Mouse (Mus musculus) G1E (cell line): ENCODE data around the gene Etv4. TPM values are rescaled to one million over a fixed set of nuclear protein-coding genes. Genes with fewer than 3 reads are reported as not detected.

Experiments
- ATAC-seq: 2 replicates; pipeline ENCODE4 v1.8.0; 2016; ENCODE audit warnings: mild to moderate bottlenecking; ENCODE audit not compliant: insufficient number of reproducible peaks, poor library complexity, low FRiP score, severe bottlenecking; ENCODE audit errors: extremely low read depth
- DNase-seq: peaks from one replicate; pipeline ENCODE4 v3.0.0; 2012; ENCODE audit warnings: low spot score
- H3K27me3 ChIP-seq: 2 replicates; pipeline ENCODE4 v1.6.1; 2012; ENCODE audit warnings: mild to moderate bottlenecking, low read length, inconsistent platforms; ENCODE audit not compliant: insufficient read depth
- H3K36me3 ChIP-seq: replicated peaks from 2 replicates; pipeline ENCODE3; 2012; ENCODE audit warnings: mild to moderate bottlenecking, inconsistent platforms
- H3K4me1 ChIP-seq: 2 replicates; pipeline ENCODE4 v1.6.1; 2012; ENCODE audit warnings: low read depth, low read length, inconsistent platforms, mixed read lengths; ENCODE audit not compliant: insufficient read depth
- H3K4me3 ChIP-seq: 2 replicates; pipeline ENCODE4 v1.5.1; 2012; ENCODE audit warnings: low read depth, mild to moderate bottlenecking, inconsistent platforms, low read length, moderate library complexity, mixed read lengths
- H3K9me3 ChIP-seq: replicated peaks from 2 replicates; pipeline ENCODE4 v1.6.1; 2012; ENCODE audit warnings: inconsistent platforms
- CTCF ChIP-seq: IDR thresholded peaks from 2 replicates; pipeline ENCODE4 v1.5.1; 2012; ENCODE audit warnings: low read depth, low read length, inconsistent platforms, mixed read lengths
- GATA1 ChIP-seq: IDR thresholded peaks from 2 replicates; pipeline ENCODE4 v1.6.1; 2012; ENCODE audit warnings: borderline replicate concordance, low read length, inconsistent platforms, mixed read lengths
- GATA2 ChIP-seq: IDR thresholded peaks from 2 replicates; pipeline ENCODE4 v1.6.1; 2012; ENCODE audit warnings: low read depth, low read length, inconsistent platforms, borderline replicate concordance
- POLR2AphosphoS5 ChIP-seq: IDR thresholded peaks from 2 replicates; pipeline ENCODE4 v1.6.1; 2012; ENCODE audit warnings: low read depth, low read length, inconsistent platforms; ENCODE audit not compliant: insufficient replicate concordance
- TAL1 ChIP-seq: conservative IDR thresholded peaks from 2 replicates; pipeline ENCODE4 v1.6.1; 2012; ENCODE audit warnings: low read depth, low read length, inconsistent platforms, mixed read lengths
- polyA plus RNA-seq: library from polyadenylated mRNA; stranded (reverse); fragments of >175 nt; gene quantifications from 2 replicates; pipeline ENCODE4 v1.2.3, GENCODE M21; 2012
- total RNA-seq, 2 experiments: library from RNA; stranded (forward) in 1 of 2; stranded (reverse) in 1 of 2; fragments of 200-1000 nt in 1 of 2; fragments of >200 nt in 1 of 2; fragmentation: Nextera tagmentation in 1 of 2; gene quantifications; 2 replicates each; pipeline ENCODE4 v1.2.3; 2014 to 2017

Etv4 gene
- total and polyA plus RNA-seq, 3 experiments, result 1.6 to 1.9 TPM; not detected in 1

- DNase-seq (no peak), ATAC-seq (no peak)
- Histone ChIP-seq H3K27me3 (peaks cover 14% of the 10 kb centered on the region), H3K36me3 (no peaks in the 10 kb centered on the region), H3K4me1 (no peaks in the 10 kb centered on the region), H3K9me3 (no peaks in the 10 kb centered on the region), H3K4me3 (no peak overlapping the region)
- TF ChIP-seq POLR2AphosphoS5 (no peak), TAL1 (no peak), GATA2 (no peak), GATA1 (no peak), CTCF (no peak)
These were observed 22.1 kb upstream of the Etv4 start for GRCm38 (mm10) chr11:101807266-101807665.

GRCm38 (mm10) chr11:101806741-101807140 lies 21.6 kb upstream of the Etv4 start:
- DNase-seq (no peak), ATAC-seq (no peak)
- Histone ChIP-seq H3K9me3 (no peaks in the 10 kb centered on the region), H3K4me1 (no peaks in the 10 kb centered on the region), H3K4me3 (no peak overlapping the region), H3K27me3 (peaks cover 14% of the 10 kb centered on the region), H3K36me3 (no peaks in the 10 kb centered on the region)
- no peak for TF ChIP-seq CTCF
- TF ChIP-seq TAL1, result no peak
- no peak for TF ChIP-seq GATA1
- TF ChIP-seq GATA2, result no peak
- TF ChIP-seq POLR2AphosphoS5, result no peak

GRCm38 (mm10) chr11:101805113-101805704 lies 20.0 kb upstream of the Etv4 start:
- Histone ChIP-seq H3K27me3 (peaks cover 11% of the 10 kb centered on the region), H3K9me3 (no peaks in the 10 kb centered on the region), H3K4me1 (no peaks in the 10 kb centered on the region), H3K36me3 (no peaks in the 10 kb centered on the region), H3K4me3 (no peak overlapping the region)
- TF ChIP-seq CTCF (no peak), TAL1 (no peak), POLR2AphosphoS5 (no peak), GATA1 (no peak), GATA2 (no peak)
- no peak for ATAC-seq
- no peak for DNase-seq

- no peak for DNase-seq
These were observed 16.2 kb upstream of the Etv4 start for GRCm38 (mm10) chr11:101801386-101801785.

GRCm38 (mm10) chr11:101798083-101798482 lies 12.9 kb upstream of the Etv4 start:
- H3K27me3 ChIP-seq, result 0 out of 2 replicates have a peak, but pooled peaks cover 2% of the 10 kb centered on the region
- no peak for ATAC-seq
- no peaks in the 10 kb centered on the region for H3K36me3 ChIP-seq
- no peak overlapping the region for H3K4me3 ChIP-seq
- no peaks in the 10 kb centered on the region for H3K9me3 ChIP-seq
- no peak for DNase-seq
- TF ChIP-seq POLR2AphosphoS5, result no peak
- TF ChIP-seq CTCF, result no peak
- TF ChIP-seq TAL1, result no peak
- TF ChIP-seq GATA1, result no peak
- TF ChIP-seq GATA2, result no peak
- no peaks in the 10 kb centered on the region for H3K4me1 ChIP-seq

More at GRCm38 (mm10) chr11:101801386-101801785, 16.2 kb upstream of the Etv4 start:
- Histone ChIP-seq H3K4me1 (no peaks in the 10 kb centered on the region), H3K4me3 (no peak overlapping the region), H3K9me3 (no peaks in the 10 kb centered on the region), H3K27me3 (0 out of 2 replicates have a peak, but pooled peaks cover 2% of the 10 kb centered on the region), H3K36me3 (no peaks in the 10 kb centered on the region)
- no peak for ATAC-seq
- TF ChIP-seq TAL1 (no peak), CTCF (no peak), GATA1 (no peak), POLR2AphosphoS5 (no peak), GATA2 (no peak)

- TF ChIP-seq GATA2 (no peak), CTCF (no peak), POLR2AphosphoS5 (no peak), GATA1 (no peak), TAL1 (no peak)
- Histone ChIP-seq H3K4me1 (no peaks in the 10 kb centered on the region), H3K9me3 (no peaks in the 10 kb centered on the region), H3K36me3 (no peaks in the 10 kb centered on the region), H3K4me3 (no peak overlapping the region), H3K27me3 (0 out of 2 replicates have a peak, but pooled peaks cover 2% of the 10 kb centered on the region)
- ATAC-seq (no peak), DNase-seq (no peak)
These were observed 12.2 kb upstream of the Etv4 start for GRCm38 (mm10) chr11:101797355-101797754.

GRCm38 (mm10) chr11:101790811-101791526 lies 5.8 kb upstream of the Etv4 start:
- no peak overlapping the region for H3K4me3 ChIP-seq
- no peaks in the 10 kb centered on the region for H3K9me3 ChIP-seq
- TF ChIP-seq POLR2AphosphoS5, result no peak
- no peak for TF ChIP-seq TAL1
- no peak for TF ChIP-seq CTCF
- TF ChIP-seq GATA2, result no peak
- no peak for TF ChIP-seq GATA1
- no peaks in the 10 kb centered on the region for H3K36me3 ChIP-seq
- peaks cover 28% of the 10 kb centered on the region for H3K27me3 ChIP-seq
- no peak for DNase-seq
- H3K4me1 ChIP-seq, result no peaks in the 10 kb centered on the region
- no peak for ATAC-seq
